Mouse (Mus musculus): ENCODE data around the gene Jund. TPM values are rescaled to one million over a fixed set of nuclear protein-coding genes. Genes with fewer than 3 reads are reported as not detected.

The Jund gene
- polyA plus RNA-seq, 1 experiment, result 816 TPM

DNA sequence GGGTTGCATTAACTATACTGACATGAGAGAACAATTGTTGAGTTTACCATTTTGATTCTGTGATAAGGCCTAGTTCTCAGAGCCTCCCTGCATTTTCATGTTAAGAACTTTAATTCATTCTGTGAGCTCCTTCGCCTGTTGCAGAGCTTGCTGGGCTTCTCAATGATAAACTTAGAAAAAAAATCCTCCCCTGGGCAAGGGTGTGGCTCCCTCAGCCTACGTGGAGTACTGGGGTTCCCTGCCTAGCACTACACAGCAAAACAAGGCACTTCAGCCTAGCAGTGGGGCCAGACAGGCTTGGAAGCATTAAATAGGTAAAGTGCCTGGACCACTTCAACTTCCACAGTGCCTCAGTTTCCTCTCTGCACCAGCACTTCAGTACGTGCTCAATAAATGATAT, 17.3 kb upstream of the Jund start:
- Histone ChIP-seq H3K4me3 (replicated peaks) (no peak overlapping the region), H3K36me3 (ENCODE audit: control insufficient read depth) (peaks cover 41% of the 10 kb centered on the region), H3K9me3 (ENCODE audit: control insufficient read depth, low read length) (peaks cover 7% of the 10 kb centered on the region), H3K4me1 (ENCODE audit: control insufficient read depth) (peaks cover 62% of the 10 kb centered on the region), H3K27me3 (ENCODE audit: control insufficient read depth) (peaks cover 15% of the 10 kb centered on the region)
- TF ChIP-seq TAL1 (IDR thresholded peaks at IDR 0.05; ENCODE audit: low read length) (no peak), GATA1 (IDR thresholded peaks at IDR 0.05; ENCODE audit: low read length) (no peak)

DNA sequence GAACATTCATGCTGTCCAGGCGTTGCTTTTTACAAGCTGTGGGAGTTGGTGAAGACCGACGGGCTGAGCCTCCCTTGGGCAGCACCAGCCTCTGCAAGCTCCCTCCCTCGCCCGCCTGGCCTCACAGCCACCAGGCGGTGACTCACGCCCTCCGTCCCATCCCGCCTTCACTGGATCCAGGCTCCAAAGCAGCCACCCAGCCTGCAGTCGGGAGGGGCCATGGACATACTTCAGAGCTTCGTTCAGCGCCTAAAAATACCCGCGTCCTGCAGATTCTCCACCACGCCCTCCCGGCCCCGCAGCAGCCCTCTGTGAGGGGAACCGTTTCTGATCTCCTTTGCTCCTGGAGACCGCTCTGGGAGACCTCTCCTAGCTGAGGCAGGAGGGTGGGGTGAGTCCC, 16.6 kb upstream of the Jund start:
- peaks cover 34% of the 10 kb centered on the region for H3K36me3 ChIP-seq (ENCODE audit: control insufficient read depth)
- H3K4me3 ChIP-seq (replicated peaks), result no peak overlapping the region
- peaks cover 15% of the 10 kb centered on the region for H3K27me3 ChIP-seq (ENCODE audit: control insufficient read depth)
- TF ChIP-seq GATA1 (IDR thresholded peaks at IDR 0.05; ENCODE audit: low read length) (no peak), TAL1 (IDR thresholded peaks at IDR 0.05; ENCODE audit: low read length) (no peak)
- H3K9me3 ChIP-seq (ENCODE audit: control insufficient read depth, low read length), result peaks cover 7% of the 10 kb centered on the region
- peaks cover 57% of the 10 kb centered on the region for H3K4me1 ChIP-seq (ENCODE audit: control insufficient read depth)

GRCm38 (mm10) chr8:70682692-70683091, 16.1 kb upstream of the Jund start:
- Histone ChIP-seq H3K4me3 (replicated peaks) (no peak overlapping the region), H3K36me3 (ENCODE audit: control insufficient read depth) (peaks cover 29% of the 10 kb centered on the region), H3K9me3 (ENCODE audit: control insufficient read depth, low read length) (peaks cover 7% of the 10 kb centered on the region), H3K27me3 (ENCODE audit: control insufficient read depth) (peaks cover 15% of the 10 kb centered on the region), H3K4me1 (ENCODE audit: control insufficient read depth) (peaks cover 52% of the 10 kb centered on the region)
- TF ChIP-seq TAL1 (IDR thresholded peaks at IDR 0.05; ENCODE audit: low read length) (no peak), GATA1 (IDR thresholded peaks at IDR 0.05; ENCODE audit: low read length) (no peak)

DNA sequence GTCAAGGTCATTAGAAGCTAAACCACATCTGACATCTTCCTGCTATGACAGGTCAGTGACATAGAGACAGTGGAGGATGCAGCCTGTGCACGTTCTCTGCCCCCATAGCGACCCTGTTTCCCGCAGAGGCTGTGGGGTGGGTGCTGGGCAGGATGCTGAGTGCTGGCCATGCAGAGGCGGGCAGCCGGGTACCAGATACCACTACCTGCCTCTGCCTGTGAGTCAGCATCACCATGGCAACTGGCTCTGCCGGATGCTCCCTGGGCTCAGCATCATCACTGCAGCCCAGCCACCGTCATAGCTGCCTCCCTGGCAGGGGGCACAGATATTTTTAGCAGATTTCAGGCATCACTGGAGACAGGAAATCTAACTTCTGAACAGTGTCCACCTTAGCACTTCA, 14.5 kb upstream of the Jund start:
- no peaks in the 10 kb centered on the region for H3K9me3 ChIP-seq (ENCODE audit: control insufficient read depth, low read length)
- H3K4me1 ChIP-seq (ENCODE audit: control insufficient read depth), result peaks cover 36% of the 10 kb centered on the region
- TF ChIP-seq GATA1 (IDR thresholded peaks at IDR 0.05; ENCODE audit: low read length) (no peak), TAL1 (IDR thresholded peaks at IDR 0.05; ENCODE audit: low read length) (no peak)
- H3K4me3 ChIP-seq (replicated peaks), result no peak overlapping the region
- peaks cover 15% of the 10 kb centered on the region for H3K27me3 ChIP-seq (ENCODE audit: control insufficient read depth)
- peaks cover 13% of the 10 kb centered on the region for H3K36me3 ChIP-seq (ENCODE audit: control insufficient read depth)

GRCm38 (mm10) chr8:70687576-70687975, 11.2 kb upstream of the Jund start:
- Histone ChIP-seq H3K9me3 (ENCODE audit: control insufficient read depth, low read length) (no peaks in the 10 kb centered on the region), H3K27me3 (ENCODE audit: control insufficient read depth) (peaks cover 33% of the 10 kb centered on the region), H3K36me3 (ENCODE audit: control insufficient read depth) (no peaks in the 10 kb centered on the region), H3K4me1 (ENCODE audit: control insufficient read depth) (peaks cover 19% of the 10 kb centered on the region), H3K4me3 (replicated peaks) (no peak overlapping the region)
- no peak for TF ChIP-seq GATA1 (IDR thresholded peaks at IDR 0.05; ENCODE audit: low read length)
- TF ChIP-seq TAL1 (IDR thresholded peaks at IDR 0.05; ENCODE audit: low read length), result no peak

- no peaks in the 10 kb centered on the region for H3K9me3 ChIP-seq (ENCODE audit: control insufficient read depth, low read length)
- H3K27me3 ChIP-seq (ENCODE audit: control insufficient read depth), result peaks cover 33% of the 10 kb centered on the region
- no peaks in the 10 kb centered on the region for H3K36me3 ChIP-seq (ENCODE audit: control insufficient read depth)
- TF ChIP-seq GATA1 (IDR thresholded peaks at IDR 0.05; ENCODE audit: low read length) (no peak), TAL1 (IDR thresholded peaks at IDR 0.05; ENCODE audit: low read length) (no peak)
- peaks cover 17% of the 10 kb centered on the region for H3K4me1 ChIP-seq (ENCODE audit: control insufficient read depth)
- no peak overlapping the region for H3K4me3 ChIP-seq (replicated peaks)
Observed at GRCm38 (mm10) chr8:70688136-70688535, 10.6 kb upstream of the Jund start.

GRCm38 (mm10) chr8:70689892-70690390, 8.8 kb upstream of the Jund start:
- no peaks in the 10 kb centered on the region for H3K9me3 ChIP-seq (ENCODE audit: control insufficient read depth, low read length)
- TF ChIP-seq GATA1 (IDR thresholded peaks at IDR 0.05; ENCODE audit: low read length) (no peak), TAL1 (IDR thresholded peaks at IDR 0.05; ENCODE audit: low read length) (no peak)
- peaks cover 30% of the 10 kb centered on the region for H3K4me1 ChIP-seq (ENCODE audit: control insufficient read depth)
- peaks cover 23% of the 10 kb centered on the region for H3K27me3 ChIP-seq (ENCODE audit: control insufficient read depth)
- no peak overlapping the region for H3K4me3 ChIP-seq (replicated peaks)
- H3K36me3 ChIP-seq (ENCODE audit: control insufficient read depth), result no peaks in the 10 kb centered on the region

GRCm38 (mm10) chr8:70691230-70691629, 7.5 kb upstream of the Jund start:
- Histone ChIP-seq H3K9me3 (ENCODE audit: control insufficient read depth, low read length) (no peaks in the 10 kb centered on the region), H3K4me3 (replicated peaks) (no peak overlapping the region), H3K4me1 (ENCODE audit: control insufficient read depth) (peaks cover 40% of the 10 kb centered on the region), H3K27me3 (ENCODE audit: control insufficient read depth) (peaks cover 20% of the 10 kb centered on the region), H3K36me3 (ENCODE audit: control insufficient read depth) (no peaks in the 10 kb centered on the region)
- no peak for TF ChIP-seq GATA1 (IDR thresholded peaks at IDR 0.05; ENCODE audit: low read length)
- TF ChIP-seq TAL1 (IDR thresholded peaks at IDR 0.05; ENCODE audit: low read length), result no peak

DNA sequence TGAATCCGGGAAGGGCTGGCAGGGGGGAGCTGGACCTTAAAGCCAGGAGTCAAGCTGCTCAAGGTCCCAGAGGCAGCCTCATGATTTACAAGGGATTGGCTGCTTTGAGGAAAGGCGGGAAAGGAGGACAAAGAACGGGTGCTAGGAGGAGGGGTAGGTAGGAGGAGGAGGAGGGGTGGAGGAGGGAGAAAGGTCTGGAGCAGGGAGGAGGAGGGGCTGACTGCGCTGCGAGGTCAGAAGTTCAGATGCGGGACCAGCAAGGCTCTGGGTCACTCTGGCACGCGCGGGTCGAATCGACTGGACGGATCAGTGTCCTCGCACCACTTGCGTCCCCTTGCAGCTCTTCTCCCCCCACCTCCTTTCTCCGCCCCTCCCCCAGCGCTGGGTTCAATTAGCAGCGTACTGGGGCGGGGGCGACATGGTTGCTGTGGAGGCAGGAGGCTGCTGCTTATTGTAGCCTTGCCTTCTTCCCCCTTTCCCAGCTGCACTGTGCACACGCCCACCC, 7.0 kb upstream of the Jund start:
- Histone ChIP-seq H3K4me3 (replicated peaks) (no peak overlapping the region), H3K27me3 (ENCODE audit: control insufficient read depth) (peaks cover 20% of the 10 kb centered on the region), H3K9me3 (ENCODE audit: control insufficient read depth, low read length) (no peaks in the 10 kb centered on the region), H3K36me3 (ENCODE audit: control insufficient read depth) (no peaks in the 10 kb centered on the region), H3K4me1 (ENCODE audit: control insufficient read depth) (peaks cover 42% of the 10 kb centered on the region)
- no peak for TF ChIP-seq GATA1 (IDR thresholded peaks at IDR 0.05; ENCODE audit: low read length)
- TF ChIP-seq TAL1 (IDR thresholded peaks at IDR 0.05; ENCODE audit: low read length), result no peak

- peaks cover 58% of the 10 kb centered on the region for H3K4me1 ChIP-seq (ENCODE audit: control insufficient read depth)
- no peaks in the 10 kb centered on the region for H3K36me3 ChIP-seq (ENCODE audit: control insufficient read depth)
- peaks cover 20% of the 10 kb centered on the region for H3K27me3 ChIP-seq (ENCODE audit: control insufficient read depth)
- H3K9me3 ChIP-seq (ENCODE audit: control insufficient read depth, low read length), result no peaks in the 10 kb centered on the region
- TF ChIP-seq TAL1 (IDR thresholded peaks at IDR 0.05; ENCODE audit: low read length) (no peak), GATA1 (IDR thresholded peaks at IDR 0.05; ENCODE audit: low read length) (no peak)
- H3K4me3 ChIP-seq (replicated peaks), result no peak overlapping the region
Observed at GRCm38 (mm10) chr8:70693636-70694035, 5.1 kb upstream of the Jund start.
